Mouse (Mus musculus) hindbrain, embryonic 12.5 days (tissue): Measurements from ENCODE around the gene Edn1. TPM values are rescaled to one million over a fixed set of nuclear protein-coding genes. Genes with fewer than 3 reads are reported as not detected.
A peak's percentile ranks its signal among the peaks of the same experiment; 100 is the strongest.

ENCODE experiments used
- ATAC-seq: fragments of 200-750 bp; cut with Nextera tagmentation; 2 replicates; pipeline ENCODE4 v1.8.0; 2017; ENCODE audit warnings: moderate TSS enrichment; ENCODE audit not compliant: low FRiP score
- H3K27ac ChIP-seq: fragments of 300-500 bp; sonication (generic); 2 replicates; pipeline ENCODE4 v1.5.1; 2016; ENCODE audit warnings: mild to moderate bottlenecking
- H3K27me3 ChIP-seq: fragments of 300-500 bp; sonication (generic); 2 replicates; pipeline ENCODE4 v1.6.1; 2016; ENCODE audit warnings: mild to moderate bottlenecking
- H3K36me3 ChIP-seq: fragments of 300-500 bp; sonication (generic); 2 replicates; pipeline ENCODE4 v1.6.1; 2016; ENCODE audit warnings: mild to moderate bottlenecking
- H3K4me1 ChIP-seq: fragments of 300-500 bp; sonication (generic); 2 replicates; pipeline ENCODE4 v1.6.1; 2016
- H3K4me2 ChIP-seq: fragments of 300-500 bp; sonication (generic); replicated peaks from 2 replicates; pipeline ENCODE4 v1.6.1; 2016; ENCODE audit warnings: mild to moderate bottlenecking
- H3K4me3 ChIP-seq: fragments of 300-500 bp; sonication (generic); 2 replicates; pipeline ENCODE4 v1.5.1; 2016; ENCODE audit warnings: mild to moderate bottlenecking
- H3K9ac ChIP-seq: fragments of 300-500 bp; sonication (generic); 2 replicates; pipeline ENCODE4 v1.6.1; 2016; ENCODE audit warnings: mild to moderate bottlenecking, moderate library complexity
- H3K9me3 ChIP-seq: fragments of 300-500 bp; sonication (generic); replicated peaks from 2 replicates; pipeline ENCODE4 v1.6.1; 2016; ENCODE audit warnings: mild to moderate bottlenecking
- WGBS: fragments of 180-500 bp; shearing (Covaris S2); methylation state at CpG from one replicate; pipeline ENCODE4 v1.1.7; 2016; 5-methylcytosine and 5-hydroxymethylcytosine counted together
- polyA plus RNA-seq: library from polyadenylated mRNA; unstranded; fragments of >200 nt; fragmentation: Nextera tagmentation; extraction: Ambion mirVana; gene quantifications from 2 replicates; pipeline ENCODE4 v1.2.1, GENCODE M21; 2016

Gene Edn1
- polyA plus RNA-seq: 1.9 and 2.0 TPM in 2 replicates

GRCm38 (mm10) chr13:42301161-42301721, at the start of gene Edn1:
Edn1 (plus strand) TSS chr13:42301476.
- Histone ChIP-seq H3K9me3 (no peaks in the 10 kb centered on the region), H3K9ac (peak within 1 kb of the TSS; percentile 29; the same call in 1 of the 2 replicates), H3K27me3 (peaks cover 22% of the 10 kb centered on the region), H3K4me3 (peak within 1 kb of the TSS; percentile 33), H3K4me2 (peak within 1 kb of the TSS; percentile 61), H3K36me3 (no peaks in the 10 kb centered on the region), H3K4me1 (peaks cover 7% of the 10 kb centered on the region), H3K27ac (no peak within 1 kb of the TSS)
- ATAC-seq: peak; percentile 48
- WGBS: under 1% methylated on average over 26 of the region's 26 CpGs

GRCm38 (mm10) chr13:42253821-42254220, 47.5 kb upstream of the Edn1 start:
- Histone ChIP-seq H3K9ac (no peak overlapping the region), H3K4me3 (no peak overlapping the region), H3K4me2 (no peak overlapping the region), H3K4me1 (no peaks in the 10 kb centered on the region), H3K27ac (no peak overlapping the region), H3K9me3 (no peaks in the 10 kb centered on the region; the same call in 1 of the 2 replicates), H3K36me3 (no peaks in the 10 kb centered on the region), H3K27me3 (no peaks in the 10 kb centered on the region)
- no peak for ATAC-seq
- WGBS: 78% methylated on average over 5 of the region's 5 CpGs

- 85% methylated on average over 1 of the region's 1 CpGs for WGBS
- Histone ChIP-seq H3K9me3 (no peaks in the 10 kb centered on the region; the same call in 1 of the 2 replicates), H3K4me1 (no peaks in the 10 kb centered on the region), H3K27me3 (no peaks in the 10 kb centered on the region), H3K36me3 (no peaks in the 10 kb centered on the region), H3K4me3 (no peak overlapping the region), H3K9ac (no peak overlapping the region), H3K27ac (no peak overlapping the region), H3K4me2 (no peak overlapping the region)
- no peak for ATAC-seq
These were observed 46.2 kb upstream of the Edn1 start for GRCm38 (mm10) chr13:42255105-42255504.

GRCm38 (mm10) chr13:42258422-42258821, 42.9 kb upstream of the Edn1 start:
- 95% methylated on average over 5 of the region's 5 CpGs for WGBS
- Histone ChIP-seq H3K4me3 (no peak overlapping the region), H3K9ac (no peak overlapping the region), H3K36me3 (no peaks in the 10 kb centered on the region), H3K4me1 (no peaks in the 10 kb centered on the region), H3K27ac (no peak overlapping the region), H3K27me3 (no peaks in the 10 kb centered on the region), H3K4me2 (no peak overlapping the region), H3K9me3 (no peaks in the 10 kb centered on the region; the same call in 1 of the 2 replicates)
- no peak for ATAC-seq

GRCm38 (mm10) chr13:42260667-42261066, 40.6 kb upstream of the Edn1 start:
- no peak for ATAC-seq
- no peaks in the 10 kb centered on the region for H3K27me3 ChIP-seq
- no peaks in the 10 kb centered on the region for H3K4me1 ChIP-seq
- H3K36me3 ChIP-seq: no peaks in the 10 kb centered on the region
- H3K4me2 ChIP-seq: no peak overlapping the region
- H3K9ac ChIP-seq: no peak overlapping the region
- H3K27ac ChIP-seq: no peak overlapping the region
- H3K4me3 ChIP-seq: no peak overlapping the region
- H3K9me3 ChIP-seq: no peaks in the 10 kb centered on the region
- WGBS: 91% methylated on average over 6 of the region's 6 CpGs

- no peaks in the 10 kb centered on the region for H3K9me3 ChIP-seq
- no peaks in the 10 kb centered on the region for H3K4me1 ChIP-seq
- ATAC-seq: no peak
- H3K9ac ChIP-seq: no peak overlapping the region
- H3K27me3 ChIP-seq: no peaks in the 10 kb centered on the region
- no peak overlapping the region for H3K4me3 ChIP-seq
- 83% methylated on average over 9 of the region's 9 CpGs for WGBS
- no peak overlapping the region for H3K4me2 ChIP-seq
- H3K27ac ChIP-seq: no peak overlapping the region
- no peaks in the 10 kb centered on the region for H3K36me3 ChIP-seq
These were observed 31.2 kb upstream of the Edn1 start for GRCm38 (mm10) chr13:42270051-42270450.

- Histone ChIP-seq H3K36me3 (no peaks in the 10 kb centered on the region), H3K4me2 (no peak overlapping the region), H3K27ac (no peak overlapping the region), H3K4me3 (no peak overlapping the region), H3K9me3 (no peaks in the 10 kb centered on the region), H3K9ac (no peak overlapping the region), H3K4me1 (no peaks in the 10 kb centered on the region), H3K27me3 (no peaks in the 10 kb centered on the region)
- ATAC-seq: no peak
- WGBS: 92% methylated on average over 9 of the region's 9 CpGs
These were observed 24.4 kb upstream of the Edn1 start for GRCm38 (mm10) chr13:42276774-42277454.

- H3K9me3 ChIP-seq: no peaks in the 10 kb centered on the region
- WGBS: 91% methylated on average over 2 of the region's 2 CpGs
- H3K27ac ChIP-seq: no peak overlapping the region
- no peak for ATAC-seq
- no peaks in the 10 kb centered on the region for H3K4me1 ChIP-seq
- H3K9ac ChIP-seq: no peak overlapping the region
- H3K4me3 ChIP-seq: no peak overlapping the region
- H3K27me3 ChIP-seq: no peaks in the 10 kb centered on the region
- no peak overlapping the region for H3K4me2 ChIP-seq
- H3K36me3 ChIP-seq: no peaks in the 10 kb centered on the region
These were observed 23.5 kb upstream of the Edn1 start for GRCm38 (mm10) chr13:42277751-42278150.

GRCm38 (mm10) chr13:42285896-42286295, 15.4 kb upstream of the Edn1 start:
- no peaks in the 10 kb centered on the region for H3K4me1 ChIP-seq
- ATAC-seq: no peak
- no peak overlapping the region for H3K4me3 ChIP-seq
- no peak overlapping the region for H3K27ac ChIP-seq
- 91% methylated on average over 3 of the region's 3 CpGs for WGBS
- no peaks in the 10 kb centered on the region for H3K9me3 ChIP-seq
- H3K4me2 ChIP-seq: no peak overlapping the region
- no peak overlapping the region for H3K9ac ChIP-seq
- H3K27me3 ChIP-seq: no peaks in the 10 kb centered on the region
- no peaks in the 10 kb centered on the region for H3K36me3 ChIP-seq

GRCm38 (mm10) chr13:42286768-42287167, 14.5 kb upstream of the Edn1 start:
- no peak overlapping the region for H3K9ac ChIP-seq
- 90% methylated on average over 4 of the region's 4 CpGs for WGBS
- ATAC-seq: no peak
- no peaks in the 10 kb centered on the region for H3K9me3 ChIP-seq
- no peak overlapping the region for H3K4me3 ChIP-seq
- no peaks in the 10 kb centered on the region for H3K27me3 ChIP-seq
- H3K27ac ChIP-seq: no peak overlapping the region
- H3K4me1 ChIP-seq: no peaks in the 10 kb centered on the region
- H3K4me2 ChIP-seq: no peak overlapping the region
- no peaks in the 10 kb centered on the region for H3K36me3 ChIP-seq

- no peak for ATAC-seq
- H3K4me3 ChIP-seq: no peak overlapping the region
- H3K9ac ChIP-seq: no peak overlapping the region
- no peaks in the 10 kb centered on the region for H3K9me3 ChIP-seq
- WGBS: 75% methylated on average over 5 of the region's 5 CpGs
- H3K4me2 ChIP-seq: no peak overlapping the region
- H3K4me1 ChIP-seq: no peaks in the 10 kb centered on the region
- H3K27me3 ChIP-seq: no peaks in the 10 kb centered on the region
- H3K36me3 ChIP-seq: no peaks in the 10 kb centered on the region
- no peak overlapping the region for H3K27ac ChIP-seq
These were observed 8.7 kb upstream of the Edn1 start for GRCm38 (mm10) chr13:42292593-42292992.

- Histone ChIP-seq H3K27me3 (peaks cover 12% of the 10 kb centered on the region), H3K4me1 (peaks cover 7% of the 10 kb centered on the region), H3K9ac (no peak overlapping the region), H3K27ac (no peak overlapping the region), H3K36me3 (no peaks in the 10 kb centered on the region), H3K4me2 (no peak overlapping the region), H3K9me3 (no peaks in the 10 kb centered on the region), H3K4me3 (no peak overlapping the region)
- WGBS: 85% methylated on average over 8 of the region's 8 CpGs
- ATAC-seq: no peak
These were observed 3.0 kb upstream of the Edn1 start for GRCm38 (mm10) chr13:42298302-42298701.

GRCm38 (mm10) chr13:42298766-42299165, 2.5 kb upstream of the Edn1 start:
- Histone ChIP-seq H3K36me3 (no peaks in the 10 kb centered on the region), H3K4me2 (no peak overlapping the region), H3K4me3 (no peak overlapping the region), H3K4me1 (peaks cover 7% of the 10 kb centered on the region), H3K9me3 (no peaks in the 10 kb centered on the region), H3K27me3 (peaks cover 17% of the 10 kb centered on the region), H3K9ac (no peak overlapping the region), H3K27ac (no peak overlapping the region)
- ATAC-seq: no peak
